Mouse (Mus musculus) E14TG2a.4 (cell line): Measurements from ENCODE around the gene Cd82.

Experiments used
- CTCF ChIP-seq: conservative IDR thresholded peaks from 2 replicates; pipeline ENCODE4 v1.5.1; 2014; ENCODE audit warnings: low read length
- NANOG ChIP-seq: IDR thresholded peaks from 2 replicates; pipeline ENCODE4 v1.6.1; 2014; ENCODE audit warnings: borderline replicate concordance, low read length, mixed read lengths

- TF ChIP-seq CTCF (no peak), NANOG (no peak)
Observed at GRCm38 (mm10) chr2:93482036-93482644, 19.2 kb upstream of the Cd82 start.
